Mouse (Mus musculus): ENCODE measurements around the gene Ribc1.

The Ribc1 gene

DNA sequence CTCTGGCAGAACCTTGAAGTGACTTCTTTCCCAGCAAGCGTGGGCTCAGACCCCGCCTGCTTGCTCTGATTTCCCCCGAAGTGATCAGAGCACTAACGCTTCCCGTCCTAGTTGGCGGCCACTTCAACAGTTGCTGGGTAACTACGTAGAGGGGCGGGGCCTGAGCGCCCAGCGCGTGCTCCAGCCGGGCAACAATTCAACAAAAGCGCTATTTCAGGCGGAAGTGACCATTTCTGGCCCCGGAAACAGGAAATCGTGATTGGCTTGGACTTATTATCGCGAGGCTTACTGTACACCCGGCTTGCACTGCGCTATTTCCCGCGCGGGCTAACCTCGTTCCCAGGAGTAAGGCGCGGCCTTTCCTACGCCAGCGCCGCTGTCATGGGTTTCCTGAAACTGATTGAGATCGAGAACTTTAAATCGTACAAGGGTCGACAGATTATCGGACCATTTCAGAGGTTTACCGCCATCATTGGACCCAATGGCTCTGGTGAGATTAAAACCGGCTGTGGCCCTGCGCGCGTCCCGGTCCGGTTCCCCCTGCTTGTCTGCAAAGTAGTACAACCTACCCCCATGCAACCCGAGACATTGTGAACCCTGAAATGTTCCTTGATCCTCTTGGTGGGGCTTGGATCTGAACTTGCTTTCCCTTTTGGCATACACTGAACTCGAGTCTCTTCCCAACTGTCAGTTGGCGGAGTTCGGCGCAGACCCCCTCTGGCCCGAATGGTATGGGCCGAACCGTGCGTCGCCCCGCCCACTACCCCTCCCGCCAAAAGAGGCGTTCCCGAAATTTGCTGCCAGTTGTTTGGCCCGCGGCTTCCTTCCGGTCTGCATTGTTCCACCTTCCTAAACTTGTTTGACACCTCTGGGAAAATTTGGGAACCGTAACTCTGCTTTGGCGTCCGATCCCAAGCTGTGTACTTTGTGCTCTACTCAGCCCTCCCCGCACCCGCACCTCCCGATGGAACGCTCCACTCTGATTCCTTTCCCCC lies at the start of gene Ribc1, which contains the start of gene Smc1a:
Ribc1 (minus strand) TSS at position 145 of the 995 bp plus-strand sequence.
Smc1a (plus strand) TSS at position 278 of the 995 bp plus-strand sequence.
- peak; percentile 85 for DNase-seq

DNA sequence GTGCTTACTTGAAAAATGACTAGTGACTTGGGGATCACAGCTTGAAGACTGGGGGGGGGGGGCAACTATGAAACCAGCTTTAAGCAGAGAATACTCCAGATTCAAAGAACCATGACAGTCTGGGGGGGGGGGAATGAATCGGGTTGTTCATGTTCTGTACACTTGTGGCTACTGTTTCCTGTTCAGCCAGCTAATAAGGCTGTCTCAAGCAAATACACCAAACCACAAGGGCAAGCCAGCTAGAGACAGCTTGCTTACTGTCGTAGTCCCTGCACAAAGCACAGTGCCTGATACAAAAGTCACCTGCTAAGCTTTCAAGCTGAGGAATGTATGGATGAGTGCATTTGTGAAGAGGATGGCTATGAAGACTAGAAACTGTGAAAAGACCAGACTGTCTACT lies 49.6 kb upstream of the Ribc1 start:
- no peak for DNase-seq

DNA sequence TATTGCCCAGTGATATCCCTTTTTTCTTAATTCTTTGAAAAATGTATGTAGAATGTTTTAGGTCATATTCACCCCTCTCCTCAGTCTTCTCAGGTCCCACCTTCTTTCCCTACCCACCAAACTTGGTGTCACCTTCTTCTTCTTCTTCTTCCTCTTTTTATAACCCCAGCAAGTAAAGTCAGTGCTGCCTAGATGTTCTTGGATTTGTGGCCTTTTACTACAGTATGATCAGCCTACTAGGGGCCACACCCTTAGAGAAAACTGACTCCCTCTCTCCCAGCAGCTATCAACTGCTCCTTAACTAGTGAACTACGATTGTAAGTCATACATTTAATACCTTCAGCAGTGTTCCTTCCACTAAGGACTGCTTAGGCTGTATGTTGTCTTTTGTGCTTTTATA lies 38.0 kb upstream of the Ribc1 start:
- no peak for DNase-seq

DNA sequence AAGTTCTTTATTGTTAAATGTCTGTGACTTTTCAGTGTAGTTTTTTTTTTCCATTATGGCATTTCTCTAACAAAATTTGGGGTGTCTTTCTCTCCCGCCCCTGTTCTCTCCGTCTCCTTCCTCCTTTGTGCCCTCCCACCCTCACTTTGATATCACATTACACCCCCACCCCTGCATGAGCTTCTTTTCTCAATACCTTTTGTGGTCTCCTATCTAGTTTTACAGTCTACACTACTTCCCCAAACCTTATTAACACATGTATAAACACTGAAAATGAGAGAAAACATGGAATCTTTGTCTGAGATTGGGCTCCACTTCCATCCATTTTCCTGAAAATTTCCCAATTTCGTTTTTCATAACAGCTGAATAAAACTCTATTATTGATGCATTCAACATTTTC lies 36.5 kb upstream of the Ribc1 start:
- DNase-seq: no peak

DNA sequence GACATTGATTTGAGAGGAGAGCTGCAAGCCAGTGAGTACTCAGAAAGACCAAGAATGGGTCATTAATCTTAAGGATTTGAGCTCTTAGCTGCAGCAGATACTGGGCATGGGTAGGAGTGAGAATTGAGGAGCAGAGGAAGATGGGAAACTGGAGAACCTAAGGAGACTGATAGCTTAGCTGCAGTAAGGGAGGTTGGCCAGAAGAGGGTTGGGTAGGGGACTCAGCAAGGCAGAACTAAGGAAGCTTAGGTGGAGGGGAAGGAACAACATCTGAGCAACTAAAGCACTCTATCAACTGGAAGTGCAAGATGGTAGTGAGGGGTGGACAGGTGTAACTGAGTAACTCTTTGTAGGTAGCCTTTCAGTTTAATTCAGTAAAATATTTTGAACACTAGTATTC lies 31.1 kb upstream of the Ribc1 start:
- no peak for DNase-seq

DNA sequence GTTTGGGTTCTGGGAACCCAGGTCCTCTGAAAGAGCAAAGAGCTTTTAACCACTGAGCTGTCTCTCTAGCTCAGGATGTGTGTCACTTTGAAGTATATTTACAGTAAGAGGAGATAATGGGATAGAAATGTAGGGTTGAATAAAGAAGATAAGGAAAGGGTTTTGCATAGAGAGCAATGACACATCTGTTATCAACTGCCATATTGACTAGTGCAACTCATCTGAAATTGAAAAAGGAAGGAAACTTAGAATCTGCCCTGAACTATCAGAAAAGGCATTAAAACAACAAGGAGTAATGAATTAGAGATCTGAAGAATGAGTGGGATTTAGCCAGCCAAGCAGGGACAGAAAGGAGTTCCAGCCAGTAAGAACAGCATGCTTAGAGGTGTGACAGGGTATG lies 23.8 kb upstream of the Ribc1 start:
- no peak for DNase-seq

DNA sequence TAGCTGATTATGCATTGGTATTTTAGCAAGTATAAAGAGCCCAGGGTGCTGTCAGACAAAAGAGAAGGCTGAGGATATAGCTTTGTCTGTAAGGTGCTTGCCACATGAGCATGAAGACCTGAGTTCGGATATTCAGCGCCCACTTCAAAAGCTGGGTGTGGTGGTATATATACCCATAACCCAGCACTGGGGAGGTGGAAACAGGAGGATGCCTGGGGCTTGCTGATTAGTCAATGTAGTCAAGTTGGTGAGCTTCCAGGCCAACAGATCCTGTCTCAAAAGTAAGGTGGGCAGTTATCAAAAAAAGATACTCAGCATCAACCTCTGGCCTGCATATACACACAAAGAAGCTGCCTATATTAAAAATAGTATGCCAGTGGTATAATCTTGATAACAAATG lies 3.2 kb upstream of the Ribc1 start:
- no peak for DNase-seq

DNA sequence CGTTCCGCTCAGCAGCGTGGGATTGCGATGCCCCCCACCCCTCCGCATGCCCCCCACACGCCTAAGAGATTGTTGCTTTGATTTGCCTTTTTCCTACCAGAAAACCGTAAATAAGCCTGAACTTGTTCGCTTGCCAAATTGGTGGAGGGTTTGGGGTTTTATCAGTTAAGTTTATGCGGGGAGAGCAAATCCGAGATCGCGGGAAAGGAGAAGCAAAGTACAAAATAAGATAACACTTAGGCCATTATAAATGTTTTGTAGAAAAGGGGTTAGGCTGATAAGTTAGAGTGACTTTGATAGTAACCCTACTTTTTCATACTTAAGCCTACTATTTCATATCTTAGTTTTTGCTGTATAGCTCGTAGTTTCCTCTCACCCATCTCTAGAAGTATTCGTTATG lies 1.1 kb upstream of the Ribc1 start:
- no peak for DNase-seq

DNA sequence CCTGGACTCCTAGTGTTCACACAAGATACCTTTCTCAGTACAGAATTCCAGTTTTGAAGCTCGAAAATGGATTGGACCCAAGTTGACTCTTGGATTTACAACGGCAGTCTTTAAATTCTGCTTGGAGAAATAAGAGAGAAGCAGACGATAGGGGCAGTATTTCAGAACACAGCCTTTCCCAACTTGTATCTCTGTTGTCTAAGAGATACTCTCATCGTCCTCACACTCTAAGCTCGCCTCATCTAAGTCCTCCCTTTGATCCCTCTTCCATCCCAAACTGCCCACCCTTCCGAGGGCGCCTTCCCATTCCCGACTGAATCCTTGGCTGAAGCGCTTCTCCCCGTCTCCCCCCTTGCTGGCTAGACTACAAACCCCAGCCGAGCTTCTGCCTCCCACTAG lies 344 bp downstream of the Ribc1 start:
- DNase-seq: no peak

DNA sequence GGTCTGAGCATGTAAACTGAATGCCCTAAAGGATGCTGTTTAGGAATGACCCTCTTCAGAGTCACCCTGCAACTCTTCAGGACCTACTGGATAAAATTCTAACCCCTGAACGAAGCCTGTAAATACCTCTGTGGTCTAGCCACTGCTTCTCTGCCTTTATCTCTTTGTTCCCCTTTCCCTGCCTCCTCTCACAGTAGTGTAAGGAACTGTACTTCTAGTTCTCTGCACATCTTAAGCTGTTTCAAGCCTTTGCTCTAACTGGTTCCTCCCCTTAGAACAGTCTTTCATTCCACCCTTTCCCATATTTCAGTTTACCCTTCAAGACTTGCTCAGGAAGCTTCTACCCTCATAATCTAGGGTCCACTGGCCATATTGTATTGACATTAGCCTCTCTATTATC lies 8.2 kb downstream of the Ribc1 start:
- no peak for DNase-seq

DNA sequence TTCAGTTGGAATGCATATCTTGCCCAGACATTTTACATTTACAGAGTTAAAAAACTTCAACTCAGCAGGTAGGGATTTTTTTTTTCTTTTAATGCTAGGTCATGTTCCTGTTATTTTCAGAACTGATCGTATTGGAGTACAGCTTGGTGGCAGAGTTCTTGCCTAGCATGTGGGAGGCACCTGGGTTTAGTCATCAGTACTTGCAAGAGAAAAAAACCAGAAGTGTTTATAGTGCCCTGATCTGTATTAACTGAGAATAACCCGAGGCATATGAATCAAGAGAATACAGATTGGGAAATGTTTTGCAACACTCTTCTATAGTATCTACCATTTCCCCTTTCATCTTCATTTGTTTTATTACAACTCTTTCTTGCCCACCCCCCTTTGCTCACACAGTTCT lies 13.2 kb downstream of the Ribc1 start:
- no peak for DNase-seq

DNA sequence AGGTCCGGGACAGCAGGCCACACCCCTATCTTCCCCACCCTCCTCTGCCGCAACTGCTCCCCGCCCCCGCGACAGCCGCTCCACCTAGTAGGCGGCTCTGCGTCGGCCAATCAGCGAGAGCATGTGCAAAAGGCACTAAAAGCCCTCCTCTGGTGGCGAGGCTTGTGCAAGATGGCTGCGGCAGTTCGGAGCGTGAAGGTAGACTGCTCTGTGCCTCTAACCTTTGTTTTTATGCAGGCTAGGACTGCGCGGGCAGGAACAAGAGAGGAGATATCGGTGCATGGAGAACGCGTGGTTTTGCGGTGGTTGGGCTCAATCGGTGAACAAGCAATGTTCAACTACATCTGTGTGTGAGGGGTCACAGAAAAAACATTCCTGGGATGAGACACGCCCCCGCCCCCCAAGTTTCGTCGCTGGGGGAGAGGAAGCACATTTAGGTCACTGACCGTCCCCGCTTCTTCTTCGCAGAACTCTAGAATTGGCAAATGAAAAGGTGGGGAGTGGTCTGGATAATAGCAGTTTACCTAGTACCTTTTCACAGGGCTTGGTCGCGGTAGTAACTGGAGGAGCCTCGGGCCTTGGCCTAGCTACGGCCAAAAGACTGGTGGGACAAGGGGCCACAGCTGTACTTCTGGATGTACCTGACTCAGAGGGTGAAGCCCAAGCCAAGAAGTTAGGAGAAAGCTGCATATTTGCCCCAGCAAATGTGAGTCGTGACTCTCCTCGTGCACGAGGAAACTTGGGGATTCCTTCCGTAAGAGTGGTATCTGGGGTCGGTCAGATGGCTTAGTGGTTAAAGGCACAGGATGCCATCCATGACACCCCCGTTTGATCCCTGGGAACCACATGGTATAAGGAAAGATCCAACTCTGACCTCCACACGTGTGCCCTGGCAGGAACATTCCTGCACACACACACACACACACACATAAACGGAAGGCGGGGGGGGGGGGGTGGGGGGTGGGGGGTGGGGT lies 14.1 kb downstream of the Ribc1 start, which contains the start of gene Hsd17b10:
Hsd17b10 (plus strand) TSS at position 109 of the 974 bp plus-strand sequence.
- peak; percentile 64 for DNase-seq

DNA sequence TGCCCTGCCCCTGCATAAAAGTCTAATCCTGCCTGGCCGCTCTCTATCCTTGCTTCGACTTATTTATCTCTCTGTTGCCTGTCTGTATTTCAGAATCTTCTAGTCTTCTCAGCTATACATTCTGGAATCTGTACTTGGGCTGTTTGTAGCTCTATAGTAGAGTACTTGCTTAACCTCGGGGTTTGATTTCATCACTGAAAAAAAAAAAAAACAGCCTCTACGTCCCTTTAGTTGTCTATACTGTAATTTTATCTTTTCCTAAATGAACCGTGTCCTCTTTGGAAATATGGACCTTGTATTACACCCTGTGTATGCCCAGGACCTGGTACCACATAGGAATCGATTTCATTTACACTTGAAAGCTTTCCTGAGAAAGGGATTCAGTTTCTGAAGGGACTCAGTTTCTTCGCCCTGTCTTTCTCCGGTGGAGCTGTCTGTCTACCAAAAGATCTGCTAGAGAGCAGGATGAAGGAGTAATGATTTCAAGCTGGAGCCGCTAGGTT lies 14.9 kb downstream of the Ribc1 start:
- DNase-seq: no peak

DNA sequence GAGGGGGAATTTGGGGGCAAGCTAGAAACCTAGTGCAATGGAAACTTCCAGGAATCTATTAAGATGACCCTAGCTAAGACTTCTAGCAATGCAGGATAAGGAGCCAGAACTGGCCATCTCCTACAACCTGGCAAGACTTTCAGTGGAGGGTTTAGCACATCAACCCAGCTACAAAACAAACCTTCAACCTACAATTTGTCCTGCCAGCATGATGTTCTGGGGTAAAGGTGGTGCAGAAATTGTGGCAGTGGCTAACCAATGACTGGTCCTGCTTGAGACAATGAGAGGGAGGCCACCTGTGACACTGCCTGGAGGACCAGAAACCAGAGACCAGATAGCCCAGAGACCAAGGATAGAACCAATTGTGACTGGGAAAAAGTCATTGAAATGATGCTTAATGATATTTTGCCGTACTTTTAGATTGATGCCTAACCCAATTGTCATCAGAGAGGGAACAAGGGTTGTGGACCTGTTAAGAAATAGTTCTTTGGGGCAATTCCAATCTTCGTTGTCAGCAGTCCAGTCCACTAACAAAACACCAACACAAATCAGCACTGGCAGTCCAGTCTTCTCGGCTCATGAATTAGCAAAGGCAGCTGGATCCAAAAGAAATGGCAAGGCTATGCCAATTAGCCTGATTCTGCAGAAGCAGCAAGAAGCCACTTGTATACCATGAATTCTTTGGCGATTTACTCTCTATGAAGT lies 16.9 kb downstream of the Ribc1 start:
- no peak for DNase-seq
